Mouse (Mus musculus): ENCODE results near the gene Col4a4. TPM values are rescaled to one million over a fixed set of nuclear protein-coding genes. Genes with fewer than 3 reads are reported as not detected.

The Col4a4 gene
- polyA plus RNA-seq, 1 experiment from 2014 or later, result 0.21 TPM

DNA sequence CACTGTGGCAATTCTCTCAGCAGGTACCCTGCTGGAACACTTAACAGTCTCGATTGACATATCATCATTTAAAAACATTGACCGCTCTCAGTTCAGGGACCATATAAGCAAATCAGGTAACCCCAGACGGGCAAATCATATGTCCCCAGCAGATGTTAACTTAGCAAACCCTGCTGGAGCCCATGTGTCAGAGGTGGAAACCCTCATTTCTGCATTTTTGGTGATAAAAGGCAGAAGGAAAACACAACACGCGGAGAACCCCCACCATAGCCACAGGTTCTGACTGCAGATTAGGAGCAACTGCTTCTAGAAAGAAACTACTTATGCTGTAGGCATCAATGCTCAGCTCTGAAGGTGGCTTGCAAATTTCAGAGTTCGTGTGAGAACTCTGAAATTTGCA, 38.3 kb upstream of the Col4a4 start:
- no peaks in the 10 kb centered on the region for H3K4me1 ChIP-seq (replicated peaks; ENCODE audit: control insufficient read depth, insufficient read depth, low read length)
- H3K4me2 ChIP-seq (ENCODE audit: low read depth, low read length, severe bottlenecking), result no peak overlapping the region
- H3K9me3 ChIP-seq (ENCODE audit: control insufficient read depth, low read length), result no peaks in the 10 kb centered on the region
- ATAC-seq (replicated peaks; ENCODE audit: low FRiP score) (no peak), DNase-seq (ENCODE audit: low spot score) (no peak)
- H3K4me3 ChIP-seq (ENCODE audit: low read depth, low read length), result no peak overlapping the region
- H3K36me3 ChIP-seq (ENCODE audit: control insufficient read depth, insufficient read depth, low read length), result no peaks in the 10 kb centered on the region
- no peak overlapping the region for H3K27ac ChIP-seq (ENCODE audit: low read depth, low read length)
- H3K27me3 ChIP-seq (ENCODE audit: control insufficient read depth, insufficient read depth, low read length), result no peaks in the 10 kb centered on the region
- no peak overlapping the region for H3K9ac ChIP-seq (ENCODE audit: low read length)
- 82% methylated on average over 6 of the region's 6 CpGs for WGBS

DNA sequence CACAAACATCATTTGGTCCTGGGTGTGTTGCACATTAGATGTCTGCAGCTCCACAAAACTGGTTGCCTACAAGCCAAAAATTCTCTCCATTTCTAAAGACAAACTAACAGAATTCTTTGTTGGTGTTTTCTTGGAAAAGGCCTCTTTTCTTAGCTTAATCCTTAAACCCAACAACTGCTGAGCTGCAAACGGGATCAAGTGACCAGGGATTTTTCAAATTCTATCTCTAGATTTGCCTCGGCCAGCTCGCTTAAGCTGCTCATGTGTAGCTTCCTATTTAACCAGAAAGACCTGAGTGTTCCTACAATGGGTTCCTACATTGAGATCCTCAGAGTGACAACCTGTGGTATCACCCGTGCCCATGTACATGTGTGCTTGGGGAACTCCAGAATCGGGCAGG, 33.3 kb upstream of the Col4a4 start:
- no peak overlapping the region for H3K4me2 ChIP-seq (ENCODE audit: low read depth, low read length, severe bottlenecking)
- ATAC-seq (replicated peaks; ENCODE audit: low FRiP score), result no peak
- no peaks in the 10 kb centered on the region for H3K36me3 ChIP-seq (ENCODE audit: control insufficient read depth, insufficient read depth, low read length)
- H3K9ac ChIP-seq (ENCODE audit: low read length), result no peak overlapping the region
- H3K9me3 ChIP-seq (ENCODE audit: control insufficient read depth, low read length), result no peaks in the 10 kb centered on the region
- H3K27me3 ChIP-seq (ENCODE audit: control insufficient read depth, insufficient read depth, low read length), result no peaks in the 10 kb centered on the region
- DNase-seq (ENCODE audit: low spot score), result no peak
- WGBS, result 79% methylated on average over 5 of the region's 5 CpGs
- H3K27ac ChIP-seq (ENCODE audit: low read depth, low read length), result no peak overlapping the region
- no peaks in the 10 kb centered on the region for H3K4me1 ChIP-seq (replicated peaks; ENCODE audit: control insufficient read depth, insufficient read depth, low read length)
- no peak overlapping the region for H3K4me3 ChIP-seq (ENCODE audit: low read depth, low read length)

DNA sequence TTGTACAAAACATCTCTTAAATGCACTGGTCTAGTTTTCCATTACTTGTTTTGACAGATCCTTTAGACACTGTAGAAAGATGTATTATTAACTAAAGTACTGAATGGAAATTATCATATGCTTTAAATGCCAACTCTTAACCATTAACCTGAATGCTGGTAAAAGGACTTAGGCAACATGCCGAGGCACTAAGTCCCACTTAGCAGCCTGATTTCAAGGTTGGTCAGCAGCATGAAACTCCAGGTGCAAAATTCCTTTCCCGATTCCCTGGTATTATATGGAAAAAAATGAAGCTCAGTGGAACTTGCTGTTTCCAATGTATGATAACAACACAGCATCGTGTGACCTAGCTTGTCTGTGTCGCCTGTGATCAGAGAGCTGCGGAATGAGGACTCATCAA, 31.9 kb upstream of the Col4a4 start:
- no peaks in the 10 kb centered on the region for H3K27me3 ChIP-seq (ENCODE audit: control insufficient read depth, insufficient read depth, low read length)
- ATAC-seq (replicated peaks; ENCODE audit: low FRiP score), result no peak
- no peak overlapping the region for H3K4me3 ChIP-seq (ENCODE audit: low read depth, low read length)
- H3K4me2 ChIP-seq (ENCODE audit: low read depth, low read length, severe bottlenecking), result no peak overlapping the region
- no peaks in the 10 kb centered on the region for H3K9me3 ChIP-seq (ENCODE audit: control insufficient read depth, low read length)
- no peak overlapping the region for H3K9ac ChIP-seq (ENCODE audit: low read length)
- no peaks in the 10 kb centered on the region for H3K36me3 ChIP-seq (ENCODE audit: control insufficient read depth, insufficient read depth, low read length)
- no peak overlapping the region for H3K27ac ChIP-seq (ENCODE audit: low read depth, low read length)
- no peaks in the 10 kb centered on the region for H3K4me1 ChIP-seq (replicated peaks; ENCODE audit: control insufficient read depth, insufficient read depth, low read length)
- no peak for DNase-seq (ENCODE audit: low spot score)
- 86% methylated on average over 5 of the region's 5 CpGs for WGBS

DNA sequence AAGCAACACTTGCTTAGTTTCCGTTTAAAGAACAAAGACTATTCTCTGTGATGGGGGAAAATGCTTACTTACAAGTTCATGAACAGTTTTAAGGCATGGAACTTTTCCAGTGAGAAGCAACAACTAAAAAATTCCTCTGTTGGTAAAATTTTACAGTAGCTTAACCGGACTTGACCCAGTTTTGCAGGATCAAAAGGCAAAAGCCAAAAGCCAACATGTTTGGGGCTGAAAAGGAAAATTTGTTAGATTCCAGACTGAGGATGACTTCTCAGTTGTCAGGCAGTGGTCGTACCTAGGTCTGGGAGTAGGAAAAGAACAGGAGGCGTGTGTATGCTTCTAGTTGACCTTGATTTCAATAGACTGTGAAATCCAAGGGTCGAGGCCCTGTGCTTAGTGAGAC, 31.4 kb upstream of the Col4a4 start:
- Histone ChIP-seq H3K4me2 (ENCODE audit: low read depth, low read length, severe bottlenecking) (no peak overlapping the region), H3K27ac (ENCODE audit: low read depth, low read length) (no peak overlapping the region), H3K9ac (ENCODE audit: low read length) (no peak overlapping the region), H3K27me3 (ENCODE audit: control insufficient read depth, insufficient read depth, low read length) (no peaks in the 10 kb centered on the region), H3K9me3 (ENCODE audit: control insufficient read depth, low read length) (no peaks in the 10 kb centered on the region), H3K4me1 (replicated peaks; ENCODE audit: control insufficient read depth, insufficient read depth, low read length) (no peaks in the 10 kb centered on the region), H3K4me3 (ENCODE audit: low read depth, low read length) (no peak overlapping the region), H3K36me3 (ENCODE audit: control insufficient read depth, insufficient read depth, low read length) (no peaks in the 10 kb centered on the region)
- ATAC-seq (replicated peaks; ENCODE audit: low FRiP score) (no peak), DNase-seq (ENCODE audit: low spot score) (no peak)
- 87% methylated on average over 5 of the region's 5 CpGs for WGBS

- DNase-seq (ENCODE audit: low spot score), result no peak
- ATAC-seq (replicated peaks; ENCODE audit: low FRiP score), result no peak
- no peaks in the 10 kb centered on the region for H3K36me3 ChIP-seq (ENCODE audit: control insufficient read depth, insufficient read depth, low read length)
- WGBS, result 86% methylated on average over 9 of the region's 9 CpGs
- H3K9ac ChIP-seq (ENCODE audit: low read length), result no peak overlapping the region
- no peaks in the 10 kb centered on the region for H3K4me1 ChIP-seq (replicated peaks; ENCODE audit: control insufficient read depth, insufficient read depth, low read length)
- no peaks in the 10 kb centered on the region for H3K27me3 ChIP-seq (ENCODE audit: control insufficient read depth, insufficient read depth, low read length)
- H3K4me2 ChIP-seq (ENCODE audit: low read depth, low read length, severe bottlenecking), result no peak overlapping the region
- no peaks in the 10 kb centered on the region for H3K9me3 ChIP-seq (ENCODE audit: control insufficient read depth, low read length)
- H3K4me3 ChIP-seq (ENCODE audit: low read depth, low read length), result no peak overlapping the region
- H3K27ac ChIP-seq (ENCODE audit: low read depth, low read length), result no peak overlapping the region
Observed at GRCm38 (mm10) chr1:82612061-82612660, 25.5 kb upstream of the Col4a4 start.

- Histone ChIP-seq H3K4me2 (ENCODE audit: low read depth, low read length, severe bottlenecking) (no peak overlapping the region), H3K27me3 (ENCODE audit: control insufficient read depth, insufficient read depth, low read length) (no peaks in the 10 kb centered on the region), H3K27ac (ENCODE audit: low read depth, low read length) (no peak overlapping the region), H3K4me3 (ENCODE audit: low read depth, low read length) (no peak overlapping the region), H3K36me3 (ENCODE audit: control insufficient read depth, insufficient read depth, low read length) (no peaks in the 10 kb centered on the region), H3K9me3 (ENCODE audit: control insufficient read depth, low read length) (no peaks in the 10 kb centered on the region), H3K4me1 (replicated peaks; ENCODE audit: control insufficient read depth, insufficient read depth, low read length) (no peaks in the 10 kb centered on the region), H3K9ac (ENCODE audit: low read length) (no peak overlapping the region)
- DNase-seq (ENCODE audit: low spot score), result no peak
- no peak for ATAC-seq (replicated peaks; ENCODE audit: low FRiP score)
- WGBS, result 78% methylated on average over 9 of the region's 9 CpGs
Observed at GRCm38 (mm10) chr1:82608646-82609262, 22.1 kb upstream of the Col4a4 start.

DNA sequence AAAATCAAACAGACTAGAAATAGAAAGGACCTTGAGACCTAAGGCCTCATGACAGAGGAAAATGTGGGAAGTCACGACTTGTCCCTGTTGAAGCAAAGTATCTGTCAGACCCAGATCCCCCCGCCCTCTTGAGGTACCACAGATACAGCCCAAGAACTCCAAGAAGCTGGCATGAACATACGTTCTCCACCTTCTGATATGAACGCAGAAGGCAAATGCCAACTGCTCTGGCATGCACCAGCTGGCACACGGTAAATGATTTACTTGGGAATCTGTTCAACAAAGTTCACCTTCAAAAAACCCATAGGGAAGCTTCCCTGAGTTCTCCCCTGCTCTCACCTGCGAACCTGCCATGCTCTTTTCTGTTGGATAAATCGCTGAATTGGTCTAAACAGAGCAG, 19.2 kb upstream of the Col4a4 start:
- WGBS, result 90% methylated on average over 7 of the region's 7 CpGs

GRCm38 (mm10) chr1:82605347-82605746, 18.7 kb upstream of the Col4a4 start:
- H3K4me3 ChIP-seq (ENCODE audit: low read depth, low read length), result no peak overlapping the region
- DNase-seq (ENCODE audit: low spot score) (no peak), ATAC-seq (replicated peaks; ENCODE audit: low FRiP score) (no peak)
- no peak overlapping the region for H3K9ac ChIP-seq (ENCODE audit: low read length)
- H3K27me3 ChIP-seq (ENCODE audit: control insufficient read depth, insufficient read depth, low read length), result no peaks in the 10 kb centered on the region
- H3K36me3 ChIP-seq (ENCODE audit: control insufficient read depth, insufficient read depth, low read length), result no peaks in the 10 kb centered on the region
- WGBS, result 90% methylated on average over 7 of the region's 7 CpGs
- no peaks in the 10 kb centered on the region for H3K4me1 ChIP-seq (replicated peaks; ENCODE audit: control insufficient read depth, insufficient read depth, low read length)
- no peak overlapping the region for H3K27ac ChIP-seq (ENCODE audit: low read depth, low read length)
- no peak overlapping the region for H3K4me2 ChIP-seq (ENCODE audit: low read depth, low read length, severe bottlenecking)
- no peaks in the 10 kb centered on the region for H3K9me3 ChIP-seq (ENCODE audit: control insufficient read depth, low read length)

More for the DNA sequence above, 19.2 kb upstream of the Col4a4 start:
- ATAC-seq (replicated peaks; ENCODE audit: low FRiP score) (no peak), DNase-seq (ENCODE audit: low spot score) (no peak)
- no peaks in the 10 kb centered on the region for H3K9me3 ChIP-seq (ENCODE audit: control insufficient read depth, low read length)
- H3K27ac ChIP-seq (ENCODE audit: low read depth, low read length), result no peak overlapping the region
- no peak overlapping the region for H3K4me3 ChIP-seq (ENCODE audit: low read depth, low read length)
- no peaks in the 10 kb centered on the region for H3K27me3 ChIP-seq (ENCODE audit: control insufficient read depth, insufficient read depth, low read length)
- no peak overlapping the region for H3K9ac ChIP-seq (ENCODE audit: low read length)
- no peaks in the 10 kb centered on the region for H3K36me3 ChIP-seq (ENCODE audit: control insufficient read depth, insufficient read depth, low read length)
- no peaks in the 10 kb centered on the region for H3K4me1 ChIP-seq (replicated peaks; ENCODE audit: control insufficient read depth, insufficient read depth, low read length)
- no peak overlapping the region for H3K4me2 ChIP-seq (ENCODE audit: low read depth, low read length, severe bottlenecking)

Data from forebrain, embryonic 11.5 days (tissue).